Mouse (Mus musculus) myocyte (in vitro differentiated cells): ENCODE data around the gene Eea1. TPM values are rescaled to one million over a fixed set of nuclear protein-coding genes. Genes with fewer than 3 reads are reported as not detected.
"Not testable (repeated sequence)": the region's sequence is repeated elsewhere in the genome, so short reads cannot be mapped to it uniquely, and the experiment has no call there.

Experiments
- H3K27me3 ChIP-seq: one replicate; pipeline ENCODE4 v1.6.1; 2011; ENCODE audit not compliant: control insufficient read depth, insufficient read depth, insufficient read length
- H3K36me3 ChIP-seq: one replicate; pipeline ENCODE4 v1.6.1; 2011; ENCODE audit not compliant: control insufficient read depth, insufficient read depth
- H3K4me2 ChIP-seq: one replicate; pipeline ENCODE4 v1.6.1; 2011; ENCODE audit warnings: low read depth, control low read depth
- H3K4me3 ChIP-seq: one replicate; pipeline ENCODE4 v1.5.1; 2011; ENCODE audit warnings: mild to moderate bottlenecking, control low read depth, moderate library complexity
- H3K79me2 ChIP-seq: one replicate; pipeline ENCODE4 v1.6.1; 2011; ENCODE audit not compliant: control insufficient read depth, insufficient read depth
- H3ac ChIP-seq: one replicate; pipeline ENCODE4 v1.6.1; 2011; ENCODE audit not compliant: control insufficient read depth, insufficient read length
- CEBPB ChIP-seq: IDR thresholded peaks from 2 replicates; pipeline ENCODE4 v1.6.1; 2011; ENCODE audit warnings: mild to moderate bottlenecking, moderate library complexity; ENCODE audit not compliant: poor library complexity, insufficient read depth, severe bottlenecking
- E2F4 ChIP-seq: IDR thresholded peaks from one replicate; pipeline ENCODE4 v1.6.1; 2011; ENCODE audit warnings: mild to moderate bottlenecking, control low read depth, moderate library complexity; ENCODE audit not compliant: insufficient read depth
- MAX ChIP-seq: IDR thresholded peaks from one replicate; pipeline ENCODE4 v1.6.1; 2011; ENCODE audit warnings: low read depth, mild to moderate bottlenecking, control low read depth
- MYOD1 ChIP-seq, 3 experiments: IDR thresholded peaks; one replicate each; pipeline ENCODE4 v1.6.1; 2011; ENCODE audit warnings: control low read depth in 2 of 3, low read depth in 2 of 3, mild to moderate bottlenecking in 2 of 3, moderate library complexity in 1 of 3; ENCODE audit not compliant: insufficient read length in 2 of 3, control insufficient read depth in 1 of 3
- MYOG ChIP-seq, 3 experiments: IDR thresholded peaks; one replicate each; pipeline ENCODE4 v1.6.1; 2011; ENCODE audit warnings: control low read depth in 2 of 3, low read depth in 2 of 3, mild to moderate bottlenecking in 2 of 3; ENCODE audit not compliant: insufficient read length in 2 of 3, control insufficient read depth in 1 of 3, insufficient read depth in 1 of 3
- POLR2A ChIP-seq: IDR thresholded peaks from one replicate; pipeline ENCODE4 v1.6.1; 2011; ENCODE audit warnings: low read depth, mild to moderate bottlenecking, control low read depth, moderate library complexity; ENCODE audit not compliant: insufficient read length
- POLR2AphosphoS2 ChIP-seq: IDR thresholded peaks from one replicate; pipeline ENCODE4 v1.6.1; 2011; ENCODE audit warnings: low read depth, control low read depth; ENCODE audit not compliant: insufficient read length
- REST ChIP-seq: IDR thresholded peaks from one replicate; pipeline ENCODE4 v1.6.1; 2011; ENCODE audit warnings: mild to moderate bottlenecking, control low read depth, moderate library complexity; ENCODE audit not compliant: insufficient read depth, insufficient read length
- SRF ChIP-seq: IDR thresholded peaks from one replicate; pipeline ENCODE4 v1.6.1; 2011; ENCODE audit warnings: low read depth; ENCODE audit not compliant: control insufficient read depth, insufficient read length
- TCF12 ChIP-seq: IDR thresholded peaks from one replicate; pipeline ENCODE4 v1.6.1; 2011; ENCODE audit warnings: mild to moderate bottlenecking, control low read depth; ENCODE audit not compliant: poor library complexity, insufficient read depth, severe bottlenecking
- TCF3 ChIP-seq: IDR thresholded peaks from one replicate; pipeline ENCODE4 v1.6.1; 2011; ENCODE audit warnings: low read depth, control low read depth; ENCODE audit not compliant: insufficient read length
- USF1 ChIP-seq: IDR thresholded peaks from one replicate; pipeline ENCODE4 v1.6.1; 2011; ENCODE audit warnings: low read depth, mild to moderate bottlenecking, control low read depth, moderate library complexity
- polyA plus RNA-seq: library from polyadenylated mRNA; unstranded; fragments of >200 nt; fragmentation: generic; extraction: Trizol; gene quantifications from one replicate; pipeline ENCODE4 v1.2.1, GENCODE M21; 2012; ENCODE audit warnings: missing spikeins

Gene Eea1
- polyA plus RNA-seq, 1 experiment: 6.9 TPM

DNA sequence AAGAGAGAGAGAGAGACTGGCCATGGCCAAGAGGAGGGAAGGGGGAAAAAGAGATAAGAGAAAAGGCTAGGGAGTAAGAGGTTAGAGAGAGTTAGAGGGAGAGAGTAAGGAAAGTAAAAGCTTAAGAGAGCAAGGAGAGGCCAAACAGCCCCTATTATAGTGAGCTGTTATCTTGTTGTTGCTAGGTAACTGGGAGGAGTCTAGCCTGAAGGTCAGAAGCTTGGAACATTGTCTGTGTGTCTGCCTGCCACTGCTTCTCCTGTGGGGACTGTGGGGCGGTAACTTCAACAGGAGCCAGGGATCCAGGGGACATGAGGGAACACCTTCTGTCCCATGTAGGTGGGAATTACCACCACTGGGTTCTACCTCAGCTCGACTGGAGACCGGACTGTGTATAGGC, 108.1 kb downstream of the Eea1 start:
- Histone ChIP-seq H3K4me2 (no peak overlapping the region), H3K27me3 (no peaks in the 10 kb centered on the region), H3ac (no peak overlapping the region), H3K79me2 (no peaks in the 10 kb centered on the region), H3K4me3 (no peak overlapping the region), H3K36me3 (peaks cover 12% of the 10 kb centered on the region)
- peak; percentile 19 for TF ChIP-seq POLR2AphosphoS2
- TF ChIP-seq SRF: no peak

DNA sequence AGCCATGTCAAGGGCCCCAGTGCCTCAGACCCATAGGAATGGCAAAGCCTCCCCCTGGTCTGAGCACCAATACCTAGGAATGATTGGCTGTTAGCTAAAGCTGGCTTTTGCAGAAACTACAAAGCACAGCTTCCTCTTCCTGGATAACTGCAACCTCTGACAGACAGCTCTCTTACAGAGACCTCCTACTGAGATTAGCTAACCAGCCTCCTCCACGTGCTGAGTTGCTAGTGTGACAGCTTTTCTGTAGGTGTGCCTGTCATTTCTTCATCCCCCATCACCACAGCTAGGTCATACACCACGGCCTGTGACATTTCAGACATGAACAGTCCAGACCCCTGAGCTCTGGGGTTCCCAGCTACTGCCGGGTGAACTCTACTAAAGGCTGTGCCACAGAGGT, 126.9 kb downstream of the Eea1 start:
- no peaks in the 10 kb centered on the region for H3K79me2 ChIP-seq
- H3K4me2 ChIP-seq: no peak overlapping the region
- no peak for TF ChIP-seq TCF12
- H3ac ChIP-seq: no peak overlapping the region
- H3K4me3 ChIP-seq: no peak overlapping the region
- H3K27me3 ChIP-seq: no peaks in the 10 kb centered on the region
- H3K36me3 ChIP-seq: no peaks in the 10 kb centered on the region

DNA sequence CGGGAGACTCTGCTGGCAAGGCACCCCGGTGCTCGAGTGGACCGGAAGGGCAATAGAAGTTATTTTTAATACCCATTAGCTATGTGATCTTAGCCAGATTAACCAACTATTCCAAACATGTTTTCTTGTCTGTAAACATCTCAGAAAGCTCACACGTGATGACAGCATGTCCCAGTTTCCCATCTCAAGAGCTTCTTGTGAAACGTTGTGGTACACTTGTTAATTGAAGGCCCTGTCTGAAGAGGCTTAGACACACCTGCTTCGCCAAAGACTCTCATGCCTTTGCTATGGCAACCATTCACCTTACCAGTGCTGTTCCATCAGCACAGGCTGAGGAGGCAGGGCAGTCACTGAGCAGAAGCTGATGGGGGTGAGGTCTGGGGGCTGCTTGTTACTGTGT, 133.9 kb downstream of the Eea1 start:
- Histone ChIP-seq H3K36me3 (no peaks in the 10 kb centered on the region), H3K4me2 (no peak overlapping the region), H3ac (no peak overlapping the region), H3K27me3 (no peaks in the 10 kb centered on the region), H3K4me3 (no peak overlapping the region), H3K79me2 (no peaks in the 10 kb centered on the region)
- TF ChIP-seq CEBPB (no peak), MYOD1 (IDR thresholded peaks at IDR 0.05; ENCODE audit: control insufficient read depth in 1 of 3, insufficient read length in 2 of 3, low read depth in 2 of 3) (peak in 1 of 3 experiments; percentile 20)

DNA sequence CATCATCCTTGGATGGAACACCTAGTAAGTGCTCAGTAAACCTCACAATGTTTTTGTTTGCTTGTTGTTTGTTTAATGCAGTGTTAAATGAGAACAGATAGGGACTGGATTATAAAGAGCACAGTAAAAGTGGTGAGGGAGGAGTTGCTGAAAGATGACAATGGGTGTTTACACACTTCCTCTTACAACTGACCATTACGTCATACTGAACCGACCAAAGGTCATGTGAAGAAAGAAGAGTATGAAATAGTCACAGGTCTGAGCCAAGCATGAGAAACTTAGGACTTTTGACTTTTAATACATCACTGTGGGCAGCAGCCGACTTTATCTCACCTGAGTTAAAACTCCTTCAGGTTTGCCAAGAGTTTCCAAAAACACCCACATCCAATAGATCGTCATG, 135.0 kb downstream of the Eea1 start:
- H3K36me3 ChIP-seq: no peaks in the 10 kb centered on the region
- H3K4me3 ChIP-seq: no peak overlapping the region
- H3K27me3 ChIP-seq: no peaks in the 10 kb centered on the region
- peak overlapping the region; percentile 60 for H3K4me2 ChIP-seq
- H3ac ChIP-seq: no peak overlapping the region
- TF ChIP-seq POLR2A (no peak), USF1 (no peak), TCF12 (no peak), MYOD1 (IDR thresholded peaks at IDR 0.05; ENCODE audit: control insufficient read depth in 1 of 3, insufficient read length in 2 of 3, low read depth in 2 of 3) (no peak), REST (no peak), TCF3 (no peak), MYOG (IDR thresholded peaks at IDR 0.05; ENCODE audit: control insufficient read depth in 1 of 3, insufficient read depth in 1 of 3, insufficient read length in 2 of 3, low read depth in 2 of 3) (no peak), MAX (no peak), SRF (no peak), E2F4 (no peak), CEBPB (no peak), POLR2AphosphoS2 (no peak)
- H3K79me2 ChIP-seq: no peaks in the 10 kb centered on the region

DNA sequence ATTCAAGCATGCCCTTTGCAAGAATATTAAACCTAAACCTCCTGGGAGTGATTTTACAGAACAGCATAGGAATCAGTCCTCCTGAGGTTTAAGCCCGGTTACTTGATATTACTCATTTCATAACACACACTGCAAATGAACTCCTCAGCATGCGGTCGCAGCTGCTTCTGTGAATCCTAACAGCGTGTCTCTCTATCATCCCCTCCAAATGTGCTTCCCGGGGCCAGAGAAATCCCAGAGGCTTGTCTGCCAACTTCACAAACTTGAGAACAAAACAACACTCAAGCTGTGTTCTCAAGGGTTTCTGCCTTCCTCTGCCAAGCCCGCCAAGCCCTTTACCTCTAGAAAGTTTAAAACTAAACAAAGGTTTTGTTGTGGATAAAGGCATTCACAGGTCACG, 135.4 kb downstream of the Eea1 start:
- Histone ChIP-seq H3K4me2 (peak overlapping the region; percentile 60), H3K79me2 (no peaks in the 10 kb centered on the region), H3K27me3 (no peaks in the 10 kb centered on the region), H3K36me3 (no peaks in the 10 kb centered on the region), H3K4me3 (no peak overlapping the region), H3ac (no peak overlapping the region)
- TF ChIP-seq POLR2A (no peak), USF1 (no peak), TCF3 (peak; percentile 2), POLR2AphosphoS2 (no peak), MYOD1 (IDR thresholded peaks at IDR 0.05; ENCODE audit: control insufficient read depth in 1 of 3, insufficient read length in 2 of 3, low read depth in 2 of 3) (peak; percentile 80 to 89 (median 84)), REST (no peak), SRF (no peak), MYOG (IDR thresholded peaks at IDR 0.05; ENCODE audit: control insufficient read depth in 1 of 3, insufficient read depth in 1 of 3, insufficient read length in 2 of 3, low read depth in 2 of 3) (peak in 2 of 3 experiments; percentile 41 to 61), MAX (no peak), TCF12 (no peak)

GRCm38 (mm10) chr10:96076461-96076860, 136.0 kb downstream of the Eea1 start:
- Histone ChIP-seq H3K4me2 (peak overlapping the region; percentile 60), H3K4me3 (no peak overlapping the region), H3ac (no peak overlapping the region), H3K27me3 (no peaks in the 10 kb centered on the region), H3K36me3 (no peaks in the 10 kb centered on the region), H3K79me2 (no peaks in the 10 kb centered on the region)
- TF ChIP-seq MYOD1 (IDR thresholded peaks at IDR 0.05; ENCODE audit: control insufficient read depth in 1 of 3, insufficient read length in 2 of 3, low read depth in 2 of 3) (no peak), MAX (no peak), POLR2A (no peak), POLR2AphosphoS2 (no peak), TCF12 (no peak), TCF3 (no peak), REST (no peak)

DNA sequence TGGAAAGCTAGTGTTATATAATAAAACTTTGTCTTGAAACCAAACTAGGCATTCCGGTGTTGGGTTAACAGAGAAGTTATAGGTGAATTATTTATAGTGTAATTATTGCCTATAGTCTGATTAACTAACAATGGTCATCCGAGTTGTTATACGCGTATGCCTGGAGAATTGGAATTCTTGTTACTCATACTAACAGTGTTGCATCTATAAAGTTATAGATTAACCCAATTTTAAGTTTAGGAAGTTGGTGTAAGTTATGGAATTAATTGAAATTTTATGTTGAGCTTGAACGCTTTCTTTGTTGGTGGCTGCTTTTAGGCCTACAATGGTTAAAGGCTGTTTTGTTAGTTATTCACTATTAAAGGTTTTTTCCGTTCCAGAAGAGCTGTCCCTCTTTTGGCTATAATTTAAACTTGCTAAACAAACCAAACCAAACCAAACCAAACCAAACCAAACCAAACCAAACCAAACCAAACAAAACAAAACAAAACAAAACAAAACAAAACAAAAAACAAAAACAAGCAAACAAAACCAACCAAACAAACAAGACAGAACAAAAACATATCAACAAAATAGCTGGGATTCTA, 137.1 kb downstream of the Eea1 start:
- H3K4me3 ChIP-seq, H3K4me2 ChIP-seq, H3ac ChIP-seq, H3K79me2 ChIP-seq, H3K27me3 ChIP-seq, H3K36me3 ChIP-seq: not testable (repeated sequence)
